Mouse (Mus musculus) brain, embryonic 14.5 days (tissue): ENCODE data around the gene Card10.

ENCODE experiments used
- CTCF ChIP-seq: fragments of 200-500 bp; IDR thresholded peaks from 2 replicates; pipeline ENCODE4 v1.5.1; 2012; ENCODE audit warnings: inconsistent platforms, mild to moderate bottlenecking, moderate library complexity, borderline replicate concordance; ENCODE audit not compliant: insufficient read depth, insufficient read length; ENCODE audit errors: extremely low read depth
- POLR2A ChIP-seq: fragments of 200-500 bp; IDR thresholded peaks from 2 replicates; pipeline ENCODE4 v1.6.1; 2012; ENCODE audit warnings: mild to moderate bottlenecking, inconsistent platforms, borderline replicate concordance; ENCODE audit not compliant: poor library complexity, insufficient read depth, insufficient read length, severe bottlenecking; ENCODE audit errors: extremely low read depth

GRCm38 (mm10) chr15:78845321-78845720 is 42.5 kb upstream of the Card10 start:
- TF ChIP-seq CTCF, result no peak
- no peak for TF ChIP-seq POLR2A
